Mouse (Mus musculus) adrenal gland, adult (tissue): Measurements from ENCODE around the gene Crybb3.

ENCODE experiments used
- DNase-seq, 2 experiments: peaks; one replicate each; pipeline ENCODE4 v3.0.0; 2022 to 2023; ENCODE audit warnings: low spot score in 1 of 2; ENCODE audit not compliant: inconsistent age in 2 of 2

Gene Crybb3

GRCm38 (mm10) chr5:113105481-113105880 lies 24.1 kb upstream of the Crybb3 start:
- DNase-seq = no peak

GRCm38 (mm10) chr5:113105035-113105434 lies 23.7 kb upstream of the Crybb3 start:
- DNase-seq = no peak

- peak; percentile 85 to 90 for DNase-seq
These were observed 21.1 kb upstream of the Crybb3 start for GRCm38 (mm10) chr5:113102455-113102854.

- DNase-seq = peak in 1 of 2 experiments; percentile 29
These were observed 20.1 kb upstream of the Crybb3 start for GRCm38 (mm10) chr5:113101457-113101856.

GRCm38 (mm10) chr5:113100422-113100821 lies 19.0 kb upstream of the Crybb3 start:
- DNase-seq = no peak

- peak; percentile 83 to 96 for DNase-seq
These were observed 18.2 kb upstream of the Crybb3 start for GRCm38 (mm10) chr5:113099546-113099945.

GRCm38 (mm10) chr5:113097551-113097950 lies 16.2 kb upstream of the Crybb3 start:
- no peak for DNase-seq

GRCm38 (mm10) chr5:113095456-113095855 lies 14.1 kb upstream of the Crybb3 start:
- no peak for DNase-seq

GRCm38 (mm10) chr5:113092406-113092805 lies 11.0 kb upstream of the Crybb3 start:
- no peak for DNase-seq

- DNase-seq = peak in 1 of 2 experiments; percentile 63
These were observed 9.8 kb upstream of the Crybb3 start for GRCm38 (mm10) chr5:113091162-113091561.

- DNase-seq = no peak
These were observed 9.4 kb upstream of the Crybb3 start for GRCm38 (mm10) chr5:113090750-113091149.

GRCm38 (mm10) chr5:113090077-113090690 lies 8.8 kb upstream of the Crybb3 start:
- no peak for DNase-seq

- DNase-seq = no peak
These were observed 6.1 kb upstream of the Crybb3 start for GRCm38 (mm10) chr5:113087465-113087864.

- no peak for DNase-seq
These were observed 5.6 kb upstream of the Crybb3 start for GRCm38 (mm10) chr5:113086990-113087389.

- no peak for DNase-seq
These were observed 5.1 kb upstream of the Crybb3 start for GRCm38 (mm10) chr5:113086439-113086838.

- no peak for DNase-seq
These were observed 4.5 kb upstream of the Crybb3 start for GRCm38 (mm10) chr5:113085931-113086330.

- DNase-seq = no peak
These were observed 2.9 kb upstream of the Crybb3 start for GRCm38 (mm10) chr5:113084309-113084708.

- DNase-seq = no peak
These were observed 1.2 kb upstream of the Crybb3 start for GRCm38 (mm10) chr5:113082356-113083168.

GRCm38 (mm10) chr5:113081020-113081419 lies 364 bp downstream of the Crybb3 start:
- no peak for DNase-seq

GRCm38 (mm10) chr5:113079783-113080182 lies 1.6 kb downstream of the Crybb3 start:
- DNase-seq = peak in 1 of 2 experiments; percentile 53

GRCm38 (mm10) chr5:113078686-113079085 lies 2.7 kb downstream of the Crybb3 start:
- no peak for DNase-seq

- DNase-seq = no peak
These were observed 11.4 kb downstream of the Crybb3 start, which contains the start of gene Crybb2 for GRCm38 (mm10) chr5:113070017-113070416. Gene Crybb2, minus strand, starts transcription at chr5:113070117.
